Mouse (Mus musculus): ENCODE measurements around the gene Pcp4l1. TPM values are rescaled to one million over a fixed set of nuclear protein-coding genes. Genes with fewer than 3 reads are reported as not detected.

Gene Pcp4l1
- total RNA-seq, 2 experiments from 2014 or later: 29.5 to 32.0 TPM

- DNase-seq (ENCODE audit: low spot score in 2 of 2): no peak
These were observed 5.2 kb downstream of the Pcp4l1 start for GRCm38 (mm10) chr1:171190832-171191231.

GRCm38 (mm10) chr1:171189476-171190114 is 6.5 kb downstream of the Pcp4l1 start:
- no peak for DNase-seq (ENCODE audit: low spot score in 2 of 2)

GRCm38 (mm10) chr1:171189046-171189445 is 7.0 kb downstream of the Pcp4l1 start:
- DNase-seq (ENCODE audit: low spot score in 2 of 2): no peak

- DNase-seq (ENCODE audit: low spot score in 2 of 2): no peak
These were observed 8.0 kb downstream of the Pcp4l1 start for GRCm38 (mm10) chr1:171187851-171188700.

GRCm38 (mm10) chr1:171185655-171186054 is 10.4 kb downstream of the Pcp4l1 start:
- DNase-seq (ENCODE audit: low spot score in 2 of 2): no peak

- no peak for DNase-seq (ENCODE audit: low spot score in 2 of 2)
These were observed 11.8 kb downstream of the Pcp4l1 start for GRCm38 (mm10) chr1:171184314-171184713.

GRCm38 (mm10) chr1:171183620-171184019 is 12.4 kb downstream of the Pcp4l1 start:
- no peak for DNase-seq (ENCODE audit: low spot score in 2 of 2)

GRCm38 (mm10) chr1:171183025-171183424 is 13.0 kb downstream of the Pcp4l1 start:
- no peak for DNase-seq (ENCODE audit: low spot score in 2 of 2)

GRCm38 (mm10) chr1:171179487-171180171 is 16.4 kb downstream of the Pcp4l1 start:
- no peak for DNase-seq (ENCODE audit: low spot score in 2 of 2)

GRCm38 (mm10) chr1:171172779-171173178 is 23.3 kb downstream of the Pcp4l1 start:
- DNase-seq (ENCODE audit: low spot score in 2 of 2): no peak

GRCm38 (mm10) chr1:171171138-171171537 is 24.9 kb downstream of the Pcp4l1 start:
- DNase-seq (ENCODE audit: low spot score in 2 of 2): no peak

GRCm38 (mm10) chr1:171169913-171170312 is 26.2 kb downstream of the Pcp4l1 start:
- no peak for DNase-seq (ENCODE audit: low spot score in 2 of 2)

- no peak for DNase-seq (ENCODE audit: low spot score in 2 of 2)
These were observed 27.2 kb downstream of the Pcp4l1 start for GRCm38 (mm10) chr1:171168906-171169305.

- DNase-seq (ENCODE audit: low spot score in 2 of 2): no peak
These were observed 30.3 kb downstream of the Pcp4l1 start for GRCm38 (mm10) chr1:171165629-171166345.

GRCm38 (mm10) chr1:171164258-171164657 is 31.8 kb downstream of the Pcp4l1 start:
- no peak for DNase-seq (ENCODE audit: low spot score in 2 of 2)

GRCm38 (mm10) chr1:171162526-171162925 is 33.5 kb downstream of the Pcp4l1 start:
- no peak for DNase-seq (ENCODE audit: low spot score in 2 of 2)

GRCm38 (mm10) chr1:171159485-171159975 is 36.5 kb downstream of the Pcp4l1 start:
- DNase-seq (ENCODE audit: low spot score in 2 of 2): no peak

GRCm38 (mm10) chr1:171157965-171158364 is 38.1 kb downstream of the Pcp4l1 start:
- no peak for DNase-seq (ENCODE audit: low spot score in 2 of 2)

GRCm38 (mm10) chr1:171156644-171157043 is 39.4 kb downstream of the Pcp4l1 start:
- no peak for DNase-seq (ENCODE audit: low spot score in 2 of 2)

- no peak for DNase-seq (ENCODE audit: low spot score in 2 of 2)
These were observed 44.1 kb downstream of the Pcp4l1 start for GRCm38 (mm10) chr1:171151966-171152365.

- DNase-seq (ENCODE audit: low spot score in 2 of 2): no peak
These were observed 45.2 kb downstream of the Pcp4l1 start for GRCm38 (mm10) chr1:171150838-171151391.

Data from adrenal gland, postnatal 4 days (tissue).